In genomic region chr10:122985252-122985514, GRCm38 (mm10) we compare ENCODE assay signal across 8 mouse cellular contexts.
DNase-seq lines count a peak whose midpoint lies in the region; ATAC-seq lines count a peak whose summit lies in the region.

No protein-coding gene starts in this region.

- peak overlapping the region; percentile 99 for H3K9ac ChIP-seq in forebrain, embryonic 12.5 days

- peaks cover 26% of the 10 kb centered on the region for H3K4me1 ChIP-seq in forebrain, embryonic 12.5 days

- peak; percentile 2; the same call in 1 of the 2 replicates for ATAC-seq in forebrain, embryonic 12.5 days (ENCODE audit: low FRiP score)

- peak; percentile 33 for DNase-seq in right cerebral cortex, adult 18-20 months
- DNase-seq in right cerebral cortex, postnatal 4 days, result no peak
- peak; percentile 74 for DNase-seq in ZHBTc4 (ENCODE audit: low read depth, low spot score)
- DNase-seq in kidney, postnatal 14 days, result peak; percentile 57
- DNase-seq in ovary, postnatal 10 days (ENCODE audit: low spot score), result no peak
- no peak for DNase-seq in adrenal gland, postnatal 14 days

- H3K27ac ChIP-seq in forebrain, embryonic 12.5 days, result peak overlapping the region; percentile 100
- peak overlapping the region; percentile 75 for H3K27ac ChIP-seq in macrophage

- H3K9me3 ChIP-seq in forebrain, embryonic 12.5 days, result no peaks in the 10 kb centered on the region

- WGBS in forebrain, embryonic 12.5 days, result under 1% methylated on average over 37 of the region's 37 CpGs
- WGBS in macrophage (ENCODE audit: missing documents), result under 1% methylated on average over 37 of the region's 37 CpGs

- peak overlapping the region; percentile 93 for H3K4me3 ChIP-seq in forebrain, embryonic 12.5 days (replicated peaks)
- H3K4me3 ChIP-seq in macrophage (ENCODE audit: inconsistent target), result peak overlapping the region; percentile 68

- no peaks in the 10 kb centered on the region for H3K27me3 ChIP-seq in forebrain, embryonic 12.5 days

- peaks cover 15% of the 10 kb centered on the region for H3K36me3 ChIP-seq in forebrain, embryonic 12.5 days (replicated peaks)
- peaks cover 6% of the 10 kb centered on the region; the same call in 1 of the 2 replicates for H3K36me3 ChIP-seq in macrophage (ENCODE audit: inconsistent target)

- H3K4me2 ChIP-seq in forebrain, embryonic 12.5 days, result peak overlapping the region; percentile 75

- peaks cover 43% of the 10 kb centered on the region for H3K79me2 ChIP-seq in macrophage (ENCODE audit: inconsistent target)

Comparison
In these comparisons a context has a peak if more than half of its experiments do, and no peak if none do; other contexts are left out.
1. DNase-seq: peak in right cerebral cortex, adult 18-20 months (single experiment), ZHBTc4 (single experiment) and kidney, postnatal 14 days (single experiment); none in right cerebral cortex, postnatal 4 days (single experiment), ovary, postnatal 10 days (single experiment) and adrenal gland, postnatal 14 days (single experiment).